Mouse (Mus musculus) testis, adult 2 months (tissue): ENCODE measurements around the gene Rars.
"Not testable (repeated sequence)": the region's sequence is repeated elsewhere in the genome, so short reads cannot be mapped to it uniquely, and the experiment has no call there.

Experiments used
- CTCF ChIP-seq: fragments of 200-500 bp; IDR thresholded peaks from 2 replicates; pipeline ENCODE4 v1.5.1; 2012; ENCODE audit warnings: low read depth, mild to moderate bottlenecking, inconsistent platforms, low read length, moderate library complexity; ENCODE audit not compliant: control insufficient read depth, insufficient read depth, insufficient replicate concordance
- POLR2A ChIP-seq: fragments of 200-500 bp; IDR thresholded peaks from 2 replicates; pipeline ENCODE4 v1.6.1; 2012; ENCODE audit warnings: low read depth, mild to moderate bottlenecking, inconsistent platforms, low read length, moderate library complexity; ENCODE audit not compliant: control insufficient read depth

DNA sequence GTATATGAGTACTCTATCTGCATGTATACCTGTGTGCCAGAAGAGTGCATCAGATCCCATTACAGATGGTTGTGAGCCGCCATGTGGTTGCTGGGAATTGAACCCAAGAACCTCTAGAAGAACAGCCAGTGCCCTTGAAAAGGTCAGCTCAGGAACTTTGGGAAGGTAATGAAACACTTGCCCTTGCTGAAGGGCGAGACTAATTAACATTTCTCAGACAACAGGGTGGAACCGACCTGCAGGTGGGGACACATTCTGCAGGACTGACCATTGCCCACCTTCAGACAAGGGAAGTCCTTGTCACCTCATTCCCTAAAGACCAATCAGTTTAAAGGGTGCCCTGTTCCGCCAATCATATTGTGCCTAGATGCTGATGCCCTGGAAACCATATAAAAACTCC is 6.5 kb upstream of the Rars start:
- TF ChIP-seq POLR2A, CTCF: not testable (repeated sequence)
